23 mouse cellular contexts compared by ENCODE assay signal in genomic region chr7:125948973-125949372, GRCm38 (mm10).
A peak's percentile ranks its signal among the peaks of the same experiment; 100 is the strongest.
DNase-seq lines count a peak whose midpoint lies in the region; ATAC-seq and TF ChIP-seq lines count a peak whose summit lies in the region.
"Had no signal": no experiment of that assay in that cellular context is flagged by ENCODE, and none has a peak within 500 bp of the region (broad histone marks: within the 10 kb centered on the region; RNA-seq: fewer than 3 reads in every experiment).

No protein-coding gene starts in this region.

- H3K4me1 ChIP-seq in embryonic facial prominence, embryonic 15.5 days = no peaks in the 10 kb centered on the region; the same call in 1 of the 2 replicates
- peaks cover 4% of the 10 kb centered on the region for H3K4me1 ChIP-seq in embryonic facial prominence, embryonic 10.5 days
- H3K4me1 ChIP-seq in hindbrain, postnatal 0 days (ENCODE audit: insufficient read depth, low read length) = peaks cover 7% of the 10 kb centered on the region; the same call in 1 of the 2 replicates
- peaks cover 8% of the 10 kb centered on the region for H3K4me1 ChIP-seq in hindbrain, embryonic 10.5 days (replicated peaks)
- no peaks in the 10 kb centered on the region for H3K4me1 ChIP-seq in midbrain, postnatal 0 days (ENCODE audit: insufficient read depth, low read length)
- no peaks in the 10 kb centered on the region for H3K4me1 ChIP-seq in midbrain, embryonic 11.5 days (ENCODE audit: control insufficient read depth, insufficient read depth, low read length)
- H3K4me1 ChIP-seq: embryonic facial prominence, embryonic 13.5 days had no signal

- no peak overlapping the region for H3K4me2 ChIP-seq in embryonic facial prominence, embryonic 15.5 days (replicated peaks)
- H3K4me2 ChIP-seq in hindbrain, postnatal 0 days (ENCODE audit: low read depth, low read length) = no peak overlapping the region
- H3K4me2 ChIP-seq in midbrain, postnatal 0 days (ENCODE audit: low read depth, low read length, poor library complexity, severe bottlenecking) = no peak overlapping the region
- H3K4me2 ChIP-seq in midbrain, embryonic 11.5 days = no peak overlapping the region
- H3K4me2 ChIP-seq: embryonic facial prominence, embryonic 13.5 days; forebrain, embryonic 13.5 days; forebrain, embryonic 15.5 days had no signal

- no peak overlapping the region for H3K9ac ChIP-seq in embryonic facial prominence, embryonic 15.5 days
- no peak overlapping the region for H3K9ac ChIP-seq in hindbrain, postnatal 0 days (replicated peaks; ENCODE audit: low read length)
- H3K9ac ChIP-seq in midbrain, postnatal 0 days (replicated peaks; ENCODE audit: low read length, poor library complexity, severe bottlenecking) = no peak overlapping the region
- no peak overlapping the region for H3K9ac ChIP-seq in midbrain, embryonic 11.5 days (ENCODE audit: low read length)
- H3K9ac ChIP-seq: embryonic facial prominence, embryonic 13.5 days; forebrain, embryonic 13.5 days; forebrain, embryonic 15.5 days; forebrain, postnatal 0 days had no signal

- WGBS in embryonic facial prominence, embryonic 15.5 days = 66% methylated on average over 4 of the region's 4 CpGs
- WGBS in embryonic facial prominence, embryonic 10.5 days = 84% methylated on average over 4 of the region's 4 CpGs
- 52% methylated on average over 4 of the region's 4 CpGs for WGBS in hindbrain, postnatal 0 days
- WGBS in hindbrain, embryonic 10.5 days = 91% methylated on average over 4 of the region's 4 CpGs
- 71% methylated on average over 4 of the region's 4 CpGs for WGBS in midbrain, postnatal 0 days
- WGBS in midbrain, embryonic 11.5 days = 85% methylated on average over 4 of the region's 4 CpGs

- H3K9me3 ChIP-seq in embryonic facial prominence, embryonic 15.5 days (replicated peaks) = no peaks in the 10 kb centered on the region
- H3K9me3 ChIP-seq in embryonic facial prominence, embryonic 10.5 days = no peaks in the 10 kb centered on the region
- no peaks in the 10 kb centered on the region for H3K9me3 ChIP-seq in hindbrain, postnatal 0 days (ENCODE audit: low read length)
- no peaks in the 10 kb centered on the region for H3K9me3 ChIP-seq in hindbrain, embryonic 10.5 days
- H3K9me3 ChIP-seq in midbrain, postnatal 0 days (ENCODE audit: low read length) = no peaks in the 10 kb centered on the region
- H3K9me3 ChIP-seq in midbrain, embryonic 11.5 days (ENCODE audit: control insufficient read depth, low read length) = no peaks in the 10 kb centered on the region
- H3K9me3 ChIP-seq: embryonic facial prominence, embryonic 13.5 days; forebrain, embryonic 13.5 days; forebrain, embryonic 15.5 days; G1E had no signal

- DNase-seq in cerebellum, postnatal 10 days = peak; percentile 81 to 85
- DNase-seq in cerebellum, postnatal 25 days = no peak
- DNase-seq in embryonic facial prominence, embryonic 10.5 days (ENCODE audit: low spot score) = no peak
- peak; percentile 64 for DNase-seq in hindbrain, postnatal 0 days (ENCODE audit: low spot score)
- DNase-seq in hindbrain, embryonic 10.5 days (ENCODE audit: low spot score) = no peak
- peak; percentile 63 for DNase-seq in midbrain, postnatal 0 days (ENCODE audit: low spot score)
- DNase-seq in midbrain, embryonic 11.5 days (ENCODE audit: low spot score, missing footprints) = no peak
- DNase-seq: adrenal gland, adult 8-10 months; adrenal gland, postnatal 14 days; adrenal gland, postnatal 36 days; B cell, adult 2 months; cerebellum, adult 11-12 months; cerebellum, adult 2 months; cerebellum, adult 9-11 months; forebrain, postnatal 0 days had no signal

- no peak overlapping the region for H3K4me3 ChIP-seq in embryonic facial prominence, embryonic 15.5 days (replicated peaks)
- no peak overlapping the region for H3K4me3 ChIP-seq in embryonic facial prominence, embryonic 10.5 days
- no peak overlapping the region for H3K4me3 ChIP-seq in hindbrain, postnatal 0 days (ENCODE audit: low read length)
- no peak overlapping the region for H3K4me3 ChIP-seq in hindbrain, embryonic 10.5 days
- H3K4me3 ChIP-seq in midbrain, postnatal 0 days (ENCODE audit: low read depth, low read length) = no peak overlapping the region
- no peak overlapping the region for H3K4me3 ChIP-seq in midbrain, embryonic 11.5 days (ENCODE audit: low read depth, low read length)
- H3K4me3 ChIP-seq: embryonic facial prominence, embryonic 13.5 days; forebrain, embryonic 13.5 days; forebrain, embryonic 15.5 days had no signal

- ATAC-seq in embryonic facial prominence, embryonic 15.5 days (ENCODE audit: insufficient number of reproducible peaks, low FRiP score, low TSS enrichment, low read depth) = peak; percentile 42; the same call in 1 of the 2 replicates
- peak; percentile 35; the same call in 1 of the 2 replicates for ATAC-seq in hindbrain, postnatal 0 days
- no peak for ATAC-seq in midbrain, postnatal 0 days (ENCODE audit: low FRiP score)
- ATAC-seq in midbrain, embryonic 11.5 days (ENCODE audit: low FRiP score) = no peak
- ATAC-seq: activated CD4-positive, CD25-positive, alpha-beta regulatory T cell, adult 4 months; CD4-positive, CD25-positive, alpha-beta regulatory T cell, adult 4 months; forebrain, embryonic 13.5 days; forebrain, embryonic 15.5 days; forebrain, postnatal 0 days; Patski had no signal

- no peaks in the 10 kb centered on the region for H3K36me3 ChIP-seq in embryonic facial prominence, embryonic 15.5 days
- H3K36me3 ChIP-seq in embryonic facial prominence, embryonic 10.5 days (replicated peaks) = no peaks in the 10 kb centered on the region
- no peaks in the 10 kb centered on the region for H3K36me3 ChIP-seq in hindbrain, postnatal 0 days (ENCODE audit: insufficient read depth, low read length)
- no peaks in the 10 kb centered on the region for H3K36me3 ChIP-seq in hindbrain, embryonic 10.5 days
- H3K36me3 ChIP-seq in midbrain, postnatal 0 days (ENCODE audit: insufficient read depth, low read length) = no peaks in the 10 kb centered on the region
- H3K36me3 ChIP-seq in midbrain, embryonic 11.5 days (ENCODE audit: control insufficient read depth, insufficient read depth, low read length) = no peaks in the 10 kb centered on the region
- H3K36me3 ChIP-seq: embryonic facial prominence, embryonic 13.5 days; forebrain, embryonic 15.5 days; G1E had no signal

- H3K27ac ChIP-seq in embryonic facial prominence, embryonic 15.5 days (replicated peaks) = no peak overlapping the region
- H3K27ac ChIP-seq in embryonic facial prominence, embryonic 10.5 days (replicated peaks) = no peak overlapping the region
- H3K27ac ChIP-seq in hindbrain, postnatal 0 days = no peak overlapping the region
- H3K27ac ChIP-seq in hindbrain, embryonic 10.5 days = no peak overlapping the region
- no peak overlapping the region for H3K27ac ChIP-seq in midbrain, postnatal 0 days (ENCODE audit: low read depth, low read length)
- no peak overlapping the region for H3K27ac ChIP-seq in midbrain, embryonic 11.5 days (ENCODE audit: low read depth, low read length)
- H3K27ac ChIP-seq: embryonic facial prominence, embryonic 13.5 days; forebrain, embryonic 13.5 days; forebrain, embryonic 15.5 days had no signal

- no peaks in the 10 kb centered on the region for H3K27me3 ChIP-seq in embryonic facial prominence, embryonic 15.5 days
- peaks cover 6% of the 10 kb centered on the region; the same call in 1 of the 2 replicates for H3K27me3 ChIP-seq in embryonic facial prominence, embryonic 10.5 days (replicated peaks; ENCODE audit: low read depth, poor library complexity, severe bottlenecking)
- no peaks in the 10 kb centered on the region for H3K27me3 ChIP-seq in hindbrain, postnatal 0 days (ENCODE audit: insufficient read depth, low read length)
- no peaks in the 10 kb centered on the region for H3K27me3 ChIP-seq in hindbrain, embryonic 10.5 days (ENCODE audit: insufficient read depth, poor library complexity, severe bottlenecking)
- H3K27me3 ChIP-seq in midbrain, postnatal 0 days (ENCODE audit: insufficient read depth, low read length) = no peaks in the 10 kb centered on the region
- H3K27me3 ChIP-seq in midbrain, embryonic 11.5 days (ENCODE audit: control insufficient read depth, insufficient read depth, low read length) = no peaks in the 10 kb centered on the region
- H3K27me3 ChIP-seq: embryonic facial prominence, embryonic 13.5 days; forebrain, embryonic 13.5 days; forebrain, embryonic 15.5 days; Patski had no signal

- TF ChIP-seq CTCF in hindbrain, postnatal 0 days (IDR thresholded peaks at IDR 0.05; ENCODE audit: low read depth) = no peak
- TF ChIP-seq CTCF in midbrain, postnatal 0 days (IDR thresholded peaks at IDR 0.05) = no peak

Comparison
In these comparisons a context has a peak if more than half of its experiments do, and no peak if none do; other contexts are left out.
1. DNase-seq: peak in cerebellum, postnatal 10 days (2 of 2), hindbrain, postnatal 0 days (single experiment) and midbrain, postnatal 0 days (single experiment); none in cerebellum, postnatal 25 days (0 of 2), embryonic facial prominence, embryonic 10.5 days (single experiment), hindbrain, embryonic 10.5 days (single experiment) and midbrain, embryonic 11.5 days (single experiment).
2. ATAC-seq: peak in embryonic facial prominence, embryonic 15.5 days (single experiment) and hindbrain, postnatal 0 days (single experiment); none in midbrain, postnatal 0 days (single experiment) and midbrain, embryonic 11.5 days (single experiment).